Mouse (Mus musculus) bone marrow macrophage, adult 2 months (primary cell): ENCODE data around the gene Fam160b1.

Source experiments
- CTCF ChIP-seq: IDR thresholded peaks from 2 replicates; pipeline ENCODE4 v1.5.1; 2012; ENCODE audit warnings: low read depth, mild to moderate bottlenecking, low read length, moderate library complexity
- POLR2A ChIP-seq: IDR thresholded peaks from 2 replicates; pipeline ENCODE4 v1.6.1; 2012; ENCODE audit warnings: mild to moderate bottlenecking, low read depth, low read length, borderline replicate concordance

DNA sequence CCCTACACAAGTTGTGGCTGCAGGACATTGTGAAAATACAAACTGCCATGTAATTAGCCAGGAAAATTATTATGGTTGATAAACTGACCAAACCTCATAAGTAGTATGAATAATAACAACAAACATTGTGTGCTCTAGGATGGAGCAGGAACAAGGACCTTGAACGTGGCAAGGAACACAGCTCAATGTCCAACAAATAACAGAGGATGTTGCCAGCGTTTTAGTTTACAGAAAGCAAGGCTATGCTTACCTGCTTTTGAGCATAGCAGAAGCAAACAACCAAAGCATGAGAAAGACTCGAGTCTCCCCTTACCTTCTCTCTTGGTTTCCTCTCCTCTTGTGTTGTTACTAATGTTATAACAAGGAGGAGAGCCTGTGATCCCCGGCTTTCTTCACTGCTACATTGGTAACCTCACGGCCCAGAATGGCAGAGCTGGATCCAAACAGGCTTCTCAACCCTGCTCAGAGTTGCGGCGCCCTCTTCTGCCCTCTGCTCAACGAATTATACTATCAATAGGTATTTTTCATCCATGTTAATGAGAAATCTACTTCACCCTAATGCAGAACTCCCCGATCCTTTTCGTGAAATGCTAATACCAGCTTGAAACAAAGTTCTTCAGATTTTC is 666 bp upstream of the Fam160b1 start:
- TF ChIP-seq CTCF (0 out of 2 replicates have a peak, but pooled peaks have one; percentile 19), POLR2A (no peak)
